Mouse (Mus musculus): ENCODE measurements around the gene Syt12.
A peak's percentile ranks its signal among the peaks of the same experiment; 100 is the strongest.

DNA sequence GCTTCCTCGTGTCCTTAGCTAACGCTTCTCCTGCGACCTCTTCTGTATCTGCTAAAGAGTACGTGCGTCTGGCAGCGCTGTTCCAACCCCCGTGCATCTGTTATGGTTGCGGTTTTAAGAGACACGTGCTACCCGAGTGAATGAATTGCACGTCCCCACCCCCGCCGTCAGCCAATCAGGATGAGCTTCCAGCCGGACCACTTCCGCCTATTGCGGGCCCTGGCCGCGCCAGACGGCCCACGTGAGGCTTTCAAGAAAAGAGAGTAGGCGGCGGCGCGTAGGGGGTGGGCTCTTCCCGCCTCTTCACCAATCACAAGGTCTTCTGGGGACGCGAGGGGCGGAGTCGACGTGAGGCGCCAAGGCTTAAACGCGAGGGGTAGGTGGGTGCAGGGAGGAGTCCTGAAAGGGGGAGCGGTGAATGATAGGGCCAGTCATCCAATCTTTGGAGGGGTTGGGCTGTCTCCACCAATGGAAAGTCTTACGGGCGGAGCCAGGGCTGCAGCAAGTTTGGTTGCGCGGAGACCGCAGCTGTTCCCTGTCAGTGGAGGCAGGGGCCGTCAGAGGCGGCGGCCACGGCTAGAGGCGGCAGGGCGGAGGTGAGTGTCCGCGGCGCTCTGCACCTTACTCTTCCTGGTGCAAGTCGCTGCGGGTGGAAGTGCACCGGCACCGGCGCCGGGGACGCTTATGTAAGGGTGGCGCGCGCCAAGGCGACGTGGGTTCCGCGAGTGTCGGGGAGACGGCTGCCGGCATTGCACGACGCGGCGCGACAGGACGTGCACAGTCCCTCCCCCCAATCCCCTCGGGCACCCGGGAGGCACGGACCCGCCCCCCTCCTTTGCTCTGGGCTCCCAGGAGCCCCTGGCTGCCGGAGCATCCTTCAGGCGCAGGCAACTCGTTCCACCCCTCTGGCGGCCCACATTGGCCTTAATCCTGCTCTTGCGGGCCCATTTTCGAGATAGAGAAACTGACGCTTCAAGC is 33.0 kb upstream of the Syt12 start, which contains the start of gene Pcx:
- TF ChIP-seq CTCF (IDR thresholded peaks at IDR 0.05; ENCODE audit: borderline replicate concordance, insufficient read depth, low read length), result no peak
- TF ChIP-seq POLR2A (IDR thresholded peaks at IDR 0.05; ENCODE audit: low read depth, low read length), result peak; percentile 82
